Mouse (Mus musculus) lung, adult 18-20 months (tissue): ENCODE measurements around the gene Dusp22.

ENCODE experiments used
- DNase-seq, 2 experiments: peaks; one replicate each; pipeline ENCODE4 v3.0.0; 2022; ENCODE audit warnings: mixed read lengths in 2 of 2

Dusp22 gene

GRCm38 (mm10) chr13:30750461-30751303 is 90.9 kb downstream of the Dusp22 start:
- DNase-seq, result no peak

DNA sequence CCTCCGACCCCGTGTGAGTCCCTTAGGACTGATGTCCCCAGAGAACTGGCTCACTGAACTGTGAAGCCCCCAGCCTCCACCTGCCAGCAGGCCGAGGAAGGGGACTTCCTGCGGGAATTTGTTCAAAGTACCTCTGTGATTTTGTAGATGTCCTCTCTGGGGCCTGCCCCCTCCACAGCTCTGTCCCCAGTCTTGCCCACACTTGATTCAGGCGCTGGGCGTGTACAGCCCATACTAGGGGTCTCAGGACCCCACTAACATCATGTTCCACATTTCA is 91.4 kb downstream of the Dusp22 start:
- DNase-seq, result no peak

- no peak for DNase-seq
These were observed 92.9 kb downstream of the Dusp22 start for GRCm38 (mm10) chr13:30752581-30753187.

DNA sequence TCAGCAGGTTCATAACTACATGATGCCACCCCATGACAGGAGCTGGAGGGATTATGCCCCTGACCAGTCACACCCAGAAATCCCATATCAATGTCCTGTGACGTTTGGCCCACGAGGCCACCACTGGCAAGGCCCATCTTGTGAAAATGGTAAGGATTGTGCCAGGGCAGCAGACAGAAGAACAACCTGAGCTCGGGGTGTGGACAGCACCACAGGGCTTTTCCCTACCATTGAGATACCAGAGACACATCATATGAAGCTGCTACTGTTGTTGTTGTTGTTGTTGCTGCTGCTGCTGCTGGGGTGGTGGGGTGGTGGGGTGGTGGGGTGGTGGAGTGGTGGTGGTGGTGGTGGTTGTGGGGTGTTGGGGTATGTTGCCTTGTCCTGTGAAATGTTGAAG is 93.6 kb downstream of the Dusp22 start:
- DNase-seq, result no peak

DNA sequence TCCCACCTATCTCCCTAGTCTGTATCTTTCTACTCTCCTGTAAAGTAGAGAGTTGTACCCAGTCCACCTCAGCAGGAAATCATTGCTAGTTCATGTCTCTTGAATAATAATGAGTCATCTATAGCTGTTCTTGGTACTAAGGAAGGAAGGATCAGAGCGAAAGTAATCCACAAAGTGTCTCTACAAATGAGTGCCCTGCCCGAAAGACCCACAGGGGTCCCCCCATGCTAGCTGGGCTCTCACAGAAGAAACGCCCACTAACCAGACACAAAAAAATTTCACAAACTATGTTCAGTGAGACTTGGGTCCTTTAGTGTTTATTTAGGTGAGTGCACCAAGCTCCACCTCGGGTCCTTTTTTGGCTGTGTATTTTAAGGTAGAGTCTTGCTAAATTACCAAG is 94.3 kb downstream of the Dusp22 start:
- no peak for DNase-seq

- no peak for DNase-seq
These were observed 95.2 kb downstream of the Dusp22 start for GRCm38 (mm10) chr13:30754825-30755476.

DNA sequence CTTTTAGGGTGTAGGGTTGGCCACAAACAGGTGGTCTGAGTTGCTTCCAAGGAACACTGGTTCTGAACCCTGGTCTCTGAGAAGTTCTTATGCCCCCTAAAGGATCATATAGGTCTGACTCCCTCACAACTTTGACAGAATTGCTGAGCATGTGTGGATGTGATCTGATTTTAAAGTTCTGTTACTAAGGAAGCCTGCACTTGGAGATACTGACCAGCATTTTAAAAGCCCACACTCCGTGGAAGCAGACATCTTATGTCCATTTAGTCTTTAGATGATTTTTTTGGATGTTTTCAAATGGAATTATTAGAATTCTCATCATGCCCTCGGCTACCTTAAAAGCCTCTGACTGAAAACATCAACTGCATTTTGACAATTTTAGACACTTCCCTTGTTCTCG is 95.8 kb downstream of the Dusp22 start:
- no peak for DNase-seq

DNA sequence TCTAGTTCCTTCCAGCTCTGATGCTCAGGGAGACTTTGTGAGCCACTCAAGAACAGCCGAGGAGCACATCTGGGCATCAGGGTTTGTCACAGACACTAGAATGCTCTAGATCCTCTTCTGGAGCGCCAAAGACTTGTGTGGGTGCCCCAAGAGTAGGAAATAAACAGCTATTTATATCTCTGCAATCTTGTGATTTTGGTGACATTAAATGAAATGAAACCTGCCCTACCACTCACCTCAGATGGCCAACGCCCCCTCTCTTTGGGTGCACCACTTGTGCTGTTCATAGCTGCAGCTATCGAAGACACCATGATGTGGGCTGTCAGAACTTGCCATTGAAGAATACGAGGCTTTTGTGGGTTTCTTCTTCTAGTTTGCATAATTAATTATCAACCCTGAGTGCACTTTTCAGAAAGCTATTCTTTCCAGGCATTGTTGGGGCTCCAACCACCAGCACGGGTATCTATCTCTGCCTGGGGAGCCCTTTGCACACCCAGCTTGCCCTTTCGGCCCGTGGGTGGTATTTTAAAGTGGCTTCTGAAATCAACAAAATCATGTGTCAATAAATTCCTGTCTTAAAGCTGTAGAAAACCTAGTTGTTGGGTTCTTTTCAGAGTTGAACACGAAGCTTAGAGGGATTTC is 96.3 kb downstream of the Dusp22 start:
- DNase-seq, result no peak

- no peak for DNase-seq
These were observed 97.6 kb downstream of the Dusp22 start for GRCm38 (mm10) chr13:30757264-30757900.

DNA sequence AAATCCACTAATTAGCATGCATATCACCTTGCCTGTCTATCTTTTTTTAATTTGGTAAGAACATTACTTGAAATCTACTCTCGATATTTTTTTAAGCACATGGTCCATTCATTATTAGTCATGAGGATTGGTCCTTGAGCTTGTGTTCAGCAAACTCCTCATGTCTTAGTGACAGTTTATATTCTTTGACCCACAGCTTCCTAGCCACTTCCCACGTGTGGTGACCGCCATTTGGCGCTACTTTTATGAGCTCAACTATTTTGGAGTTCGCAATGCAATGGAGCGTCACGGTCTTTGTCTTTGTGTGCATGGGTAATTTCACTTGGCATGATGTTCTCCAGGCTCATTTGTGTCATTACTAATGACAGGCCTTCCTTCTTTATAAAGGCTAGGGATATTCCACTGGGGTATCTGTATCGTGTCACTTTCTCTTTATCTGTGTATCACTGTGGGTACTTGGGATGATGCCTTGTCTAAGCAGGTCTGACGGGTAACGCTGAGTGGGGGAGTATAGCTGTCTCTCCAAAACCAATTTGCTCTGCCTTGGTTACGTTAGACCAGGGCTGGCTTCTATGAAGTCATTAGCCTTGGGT is 99.1 kb downstream of the Dusp22 start:
- no peak for DNase-seq

GRCm38 (mm10) chr13:30760374-30761090 is 100.7 kb downstream of the Dusp22 start:
- no peak for DNase-seq
